Mouse (Mus musculus) ES-CJ7 (cell line): ENCODE measurements around the gene Rxrb.

Source experiments
- DNase-seq: peaks from one replicate; pipeline ENCODE4 v3.0.0; 2011; ENCODE audit warnings: low read depth, low spot score

Gene Rxrb

GRCm38 (mm10) chr17:34047404-34048050, 15.9 kb downstream of the Rxrb start:
- no peak for DNase-seq

GRCm38 (mm10) chr17:34057224-34057623, 25.6 kb downstream of the Rxrb start:
- no peak for DNase-seq

GRCm38 (mm10) chr17:34068864-34069263, 37.3 kb downstream of the Rxrb start:
- no peak for DNase-seq

DNA sequence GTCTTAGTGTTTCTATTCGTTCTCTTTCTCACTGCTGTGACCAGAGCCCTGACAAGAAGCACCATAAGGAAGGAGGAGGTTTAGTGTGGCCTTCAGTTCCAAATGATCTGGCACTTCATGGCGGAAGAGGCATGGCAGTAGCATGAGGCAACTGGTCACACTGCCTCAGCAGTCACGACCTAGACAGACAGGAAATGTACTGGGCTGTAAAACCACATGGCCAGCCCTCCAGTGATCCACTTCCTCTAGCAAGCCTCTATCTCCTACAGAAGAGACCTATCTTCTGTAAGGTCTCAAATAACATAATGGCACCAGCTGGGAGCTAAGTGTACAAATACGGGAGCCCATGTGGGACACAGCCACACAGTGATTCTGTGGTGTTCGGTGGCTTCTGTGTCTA, 40.5 kb downstream of the Rxrb start:
- DNase-seq: no peak

GRCm38 (mm10) chr17:34075271-34075670, 43.7 kb downstream of the Rxrb start:
- DNase-seq: peak; percentile 77

DNA sequence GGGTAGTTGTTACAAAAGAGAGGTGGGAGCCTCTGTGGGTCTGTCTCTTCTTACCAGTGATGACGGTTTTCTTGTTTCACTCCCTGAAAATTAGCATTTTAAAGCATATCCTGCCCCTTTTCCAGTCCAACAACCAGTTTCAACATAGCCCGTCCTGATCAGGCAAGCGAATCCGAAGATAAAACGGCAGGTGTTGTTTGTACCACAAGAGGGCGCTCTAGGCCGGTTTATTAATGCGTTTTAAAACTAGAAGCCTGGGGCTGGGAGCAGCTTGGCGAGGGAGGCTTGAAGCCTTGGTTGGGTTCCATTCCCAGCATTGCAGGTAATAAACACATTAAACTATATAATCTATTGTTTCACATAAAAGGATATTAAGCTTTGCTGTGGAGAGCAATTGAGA, 45.9 kb downstream of the Rxrb start:
- peak; percentile 81 for DNase-seq

DNA sequence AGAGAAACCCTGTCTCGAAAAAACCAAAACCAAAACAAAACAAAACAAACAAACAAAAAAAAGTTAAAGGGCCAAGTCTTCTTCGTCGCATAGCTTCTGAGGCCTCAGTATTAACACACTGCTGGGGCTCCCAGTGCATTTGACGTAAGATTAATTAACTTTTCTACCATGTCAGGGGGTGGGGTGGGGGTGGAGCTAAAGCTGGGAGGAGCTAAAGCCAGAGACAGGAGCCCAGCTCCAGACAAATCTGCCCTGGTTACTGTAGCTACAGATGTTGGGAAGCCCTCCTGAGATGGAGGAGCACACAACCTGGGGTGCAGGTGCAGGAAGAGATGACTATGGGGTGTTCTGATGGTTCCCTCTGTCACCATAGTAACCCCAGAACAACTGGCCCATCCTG, 46.5 kb downstream of the Rxrb start:
- DNase-seq: no peak

GRCm38 (mm10) chr17:34079002-34079401, 47.4 kb downstream of the Rxrb start:
- DNase-seq: no peak

GRCm38 (mm10) chr17:34079621-34080020, 48.0 kb downstream of the Rxrb start:
- peak; percentile 89 for DNase-seq

DNA sequence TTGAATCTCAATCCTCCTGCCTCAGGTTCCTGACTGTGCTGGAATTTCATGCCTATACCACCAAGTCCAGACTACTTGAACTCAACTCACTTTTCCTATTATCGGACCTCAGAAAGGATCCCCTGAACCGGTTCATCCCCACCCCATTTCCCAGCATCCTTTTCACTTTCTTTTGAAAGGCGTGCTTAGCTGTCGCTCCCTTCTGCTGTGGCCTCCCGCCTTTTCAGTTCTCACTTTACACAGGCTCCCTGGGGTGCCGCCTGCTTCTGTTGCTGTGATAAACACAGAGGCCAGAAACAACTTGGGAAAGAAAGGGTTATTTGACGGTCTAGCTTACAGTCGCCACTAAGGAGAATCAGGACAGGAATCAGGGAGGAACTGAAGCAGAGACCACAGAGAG, 51.5 kb downstream of the Rxrb start:
- peak; percentile 56 for DNase-seq

DNA sequence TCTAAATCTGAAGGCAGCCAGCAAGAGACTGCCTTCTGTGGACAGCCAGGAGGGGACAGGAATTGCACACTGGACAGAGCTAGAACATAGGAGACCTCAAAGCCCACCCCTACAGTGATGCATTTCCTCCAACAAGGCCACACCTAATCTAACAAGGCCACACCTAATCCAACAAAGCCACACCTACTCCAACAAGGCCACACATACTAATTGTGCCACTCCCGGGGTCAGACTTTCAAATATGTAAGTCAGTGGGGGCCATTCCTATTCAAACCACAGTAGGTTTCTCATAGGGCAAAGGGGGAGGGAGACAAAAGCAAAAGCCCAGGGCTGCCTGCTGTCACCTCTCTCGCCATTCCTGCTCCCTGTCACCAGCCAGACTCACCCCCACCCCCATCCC, 55.8 kb downstream of the Rxrb start:
- peak; percentile 59 for DNase-seq
